In the genomic region with DNA sequence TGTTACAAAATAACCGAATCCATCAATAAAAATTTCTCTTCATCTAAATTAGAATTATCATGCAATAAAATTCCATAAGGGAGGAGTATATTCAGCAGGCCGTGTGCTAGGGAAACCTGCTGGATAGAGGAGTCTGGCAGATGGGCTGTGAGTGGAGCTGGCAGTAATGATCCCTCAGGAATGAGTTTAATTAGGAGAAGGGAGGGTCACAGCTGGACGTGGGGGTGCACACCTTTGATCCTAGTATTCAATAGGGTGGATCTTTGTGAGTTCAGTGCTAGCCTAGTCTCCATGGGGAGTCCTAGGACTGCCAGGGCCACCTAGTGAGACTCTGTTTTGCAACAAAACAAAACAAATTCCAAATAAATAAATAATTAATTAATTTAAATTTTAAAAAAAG, we compare ENCODE assay signal across 22 mouse cellular contexts. TPM values are rescaled to one million over a fixed set of nuclear protein-coding genes. Genes with fewer than 3 reads are reported as not detected.
DNase-seq lines count a peak whose midpoint lies in the region; ATAC-seq and TF ChIP-seq lines count a peak whose summit lies in the region.
"Had no signal": no experiment of that assay in that cellular context is flagged by ENCODE, and none has a peak within 500 bp of the region (broad histone marks: within the 10 kb centered on the region; RNA-seq: fewer than 3 reads in every experiment).

No protein-coding gene starts in this region.

- no peaks in the 10 kb centered on the region for H3K27me3 ChIP-seq in forebrain, embryonic 14.5 days (replicated peaks; ENCODE audit: control insufficient read depth, insufficient read depth, low read length)
- no peaks in the 10 kb centered on the region for H3K27me3 ChIP-seq in forebrain, embryonic 12.5 days
- no peaks in the 10 kb centered on the region for H3K27me3 ChIP-seq in neural tube, embryonic 13.5 days
- no peaks in the 10 kb centered on the region for H3K27me3 ChIP-seq in neural tube, embryonic 15.5 days (replicated peaks)
- H3K27me3 ChIP-seq: embryonic facial prominence, embryonic 13.5 days; forebrain, embryonic 15.5 days; hindbrain, embryonic 13.5 days had no signal

- H3K9ac ChIP-seq in forebrain, embryonic 14.5 days (ENCODE audit: low read length): no peak overlapping the region
- no peak overlapping the region for H3K9ac ChIP-seq in forebrain, embryonic 12.5 days
- H3K9ac ChIP-seq in neural tube, embryonic 13.5 days: no peak overlapping the region
- H3K9ac ChIP-seq in neural tube, embryonic 15.5 days (replicated peaks): no peak overlapping the region
- H3K9ac ChIP-seq: embryonic facial prominence, embryonic 13.5 days; forebrain, embryonic 15.5 days; hindbrain, embryonic 13.5 days had no signal

- H3K4me3 ChIP-seq in forebrain, embryonic 14.5 days (ENCODE audit: low read depth, low read length): no peak overlapping the region
- no peak overlapping the region for H3K4me3 ChIP-seq in forebrain, embryonic 12.5 days (replicated peaks)
- no peak overlapping the region for H3K4me3 ChIP-seq in layer of hippocampus, adult 2 months
- H3K4me3 ChIP-seq in neural tube, embryonic 13.5 days: no peak overlapping the region
- no peak overlapping the region for H3K4me3 ChIP-seq in neural tube, embryonic 15.5 days (replicated peaks)
- H3K4me3 ChIP-seq: embryonic facial prominence, embryonic 13.5 days; forebrain, embryonic 15.5 days; heart, embryonic 10.5 days; hindbrain, embryonic 13.5 days had no signal

- WGBS in forebrain, embryonic 14.5 days: 24% methylated on average over 3 of the region's 3 CpGs
- WGBS in forebrain, embryonic 12.5 days: 34% methylated on average over 3 of the region's 3 CpGs
- 25% methylated on average over 3 of the region's 3 CpGs for WGBS in neural tube, embryonic 13.5 days
- 15% methylated on average over 3 of the region's 3 CpGs for WGBS in neural tube, embryonic 15.5 days

- no peak for ATAC-seq in forebrain, embryonic 14.5 days
- ATAC-seq in forebrain, embryonic 12.5 days (ENCODE audit: low FRiP score): no peak
- ATAC-seq in neural tube, embryonic 13.5 days (ENCODE audit: low read depth): peak; percentile 56
- no peak for ATAC-seq in neural tube, embryonic 15.5 days (ENCODE audit: low FRiP score)
- ATAC-seq: activated CD4-positive, CD25-positive, alpha-beta regulatory T cell, adult 4 months; forebrain, embryonic 15.5 days; Patski had no signal

- H3K9me3 ChIP-seq in forebrain, embryonic 14.5 days (replicated peaks; ENCODE audit: control insufficient read depth, low read length): no peaks in the 10 kb centered on the region
- H3K9me3 ChIP-seq in forebrain, embryonic 12.5 days: no peaks in the 10 kb centered on the region
- peaks cover under 1% of the 10 kb centered on the region; the same call in 1 of the 2 replicates for H3K9me3 ChIP-seq in neural tube, embryonic 13.5 days
- H3K9me3 ChIP-seq in neural tube, embryonic 15.5 days (replicated peaks): no peaks in the 10 kb centered on the region
- H3K9me3 ChIP-seq: embryonic facial prominence, embryonic 13.5 days; forebrain, embryonic 15.5 days; heart, embryonic 10.5 days; hindbrain, embryonic 13.5 days had no signal

- no peaks in the 10 kb centered on the region; the same call in 1 of the 2 replicates for H3K4me1 ChIP-seq in forebrain, embryonic 14.5 days (ENCODE audit: control insufficient read depth, insufficient read depth, low read length)
- peaks cover 7% of the 10 kb centered on the region; the same call in 1 of the 2 replicates for H3K4me1 ChIP-seq in forebrain, embryonic 12.5 days
- H3K4me1 ChIP-seq in neural tube, embryonic 13.5 days (replicated peaks): peaks cover 16% of the 10 kb centered on the region; the same call in 1 of the 2 replicates
- H3K4me1 ChIP-seq in neural tube, embryonic 15.5 days: peaks cover 26% of the 10 kb centered on the region
- H3K4me1 ChIP-seq: embryonic facial prominence, embryonic 13.5 days; forebrain, embryonic 15.5 days had no signal

- peak; percentile 55 for DNase-seq in forebrain, embryonic 14.5 days (ENCODE audit: low spot score)
- no peak for DNase-seq in layer of hippocampus, adult 2 months (ENCODE audit: low spot score in 2 of 2)
- DNase-seq in layer of hippocampus, adult 8-10 months (ENCODE audit: low spot score in 2 of 2): no peak
- no peak for DNase-seq in lung, postnatal 36 days
- DNase-seq: adrenal gland, postnatal 14 days; cerebellum, adult 18-20 months; cerebellum, adult 9-11 months; cerebellum, postnatal 36 days; gastrocnemius, postnatal 10 days; heart, adult 18-20 months; heart, postnatal 10 days; heart, postnatal 4 days had no signal

- H3K4me2 ChIP-seq in forebrain, embryonic 14.5 days (ENCODE audit: low read length): no peak overlapping the region
- no peak overlapping the region for H3K4me2 ChIP-seq in forebrain, embryonic 12.5 days
- no peak overlapping the region for H3K4me2 ChIP-seq in neural tube, embryonic 13.5 days
- no peak overlapping the region for H3K4me2 ChIP-seq in neural tube, embryonic 15.5 days
- H3K4me2 ChIP-seq: embryonic facial prominence, embryonic 13.5 days; forebrain, embryonic 15.5 days; hindbrain, embryonic 13.5 days had no signal

- TF ChIP-seq CTCF in layer of hippocampus, adult 2 months (conservative IDR thresholded peaks at IDR 0.05): no peak

- no peaks in the 10 kb centered on the region for H3K36me3 ChIP-seq in forebrain, embryonic 14.5 days (ENCODE audit: control insufficient read depth, insufficient read depth, low read length)
- no peaks in the 10 kb centered on the region for H3K36me3 ChIP-seq in forebrain, embryonic 12.5 days (replicated peaks)
- no peaks in the 10 kb centered on the region for H3K36me3 ChIP-seq in neural tube, embryonic 13.5 days
- H3K36me3 ChIP-seq in neural tube, embryonic 15.5 days: no peaks in the 10 kb centered on the region
- H3K36me3 ChIP-seq: embryonic facial prominence, embryonic 13.5 days; forebrain, embryonic 15.5 days; heart, embryonic 10.5 days; hindbrain, embryonic 13.5 days had no signal

- no peak overlapping the region for H3K27ac ChIP-seq in forebrain, embryonic 14.5 days (ENCODE audit: low read depth, low read length)
- no peak overlapping the region for H3K27ac ChIP-seq in forebrain, embryonic 12.5 days
- H3K27ac ChIP-seq in layer of hippocampus, adult 2 months: peak overlapping the region; percentile 43
- peak overlapping the region; percentile 49; the same call in 1 of the 2 replicates for H3K27ac ChIP-seq in neural tube, embryonic 13.5 days (replicated peaks)
- no peak overlapping the region for H3K27ac ChIP-seq in neural tube, embryonic 15.5 days (replicated peaks)
- H3K27ac ChIP-seq: embryonic facial prominence, embryonic 13.5 days; forebrain, embryonic 15.5 days; heart, embryonic 10.5 days; hindbrain, embryonic 13.5 days had no signal

RNA-seq across cellular contexts. Expression of a gene that starts 14.4 kb away (rescaled TPM):
- 2.0 and 2.1 TPM in 2 replicates for polyA plus RNA-seq in forebrain, embryonic 14.5 days (2014; fragmentation: Nextera tagmentation; extraction: Ambion mirVana)
- polyA plus RNA-seq in forebrain, embryonic 12.5 days (2016; fragmentation: Nextera tagmentation; extraction: Ambion mirVana): 0.63 and 0.75 TPM in 2 replicates
- 1 to 10 TPM in 1 of 2 experiments, under 1 TPM in 1; 0.52 to 1.7 TPM for total RNA-seq in layer of hippocampus, adult 2 months (2021)
- total RNA-seq in layer of hippocampus, adult 8-10 months (2022): 1 to 10 TPM in 1 of 4 experiments, under 1 TPM in 3; 0.79 to 3.0 (median 0.90) TPM
- polyA plus RNA-seq in neural tube, embryonic 13.5 days (2015; fragmentation: Nextera tagmentation; extraction: Ambion mirVana): 1.4 and 2.6 TPM in 2 replicates
- 1.7 and 2.1 TPM in 2 replicates for polyA plus RNA-seq in neural tube, embryonic 15.5 days (2015; fragmentation: Nextera tagmentation; extraction: Ambion mirVana)
- total RNA-seq: heart, adult 18-20 months; heart, postnatal 4 days had no signal
- polyA plus RNA-seq: activated CD4-positive, CD25-positive, alpha-beta regulatory T cell, adult 4 months; heart, embryonic 14.5 days; Patski had no signal

RNA-seq across cellular contexts. Expression of a gene that starts 24.2 kb away (rescaled TPM):
- not detected in 2 replicates for polyA plus RNA-seq in forebrain, embryonic 14.5 days (2014; fragmentation: Nextera tagmentation; extraction: Ambion mirVana)
- not detected in 2 replicates for polyA plus RNA-seq in forebrain, embryonic 12.5 days (2016; fragmentation: Nextera tagmentation; extraction: Ambion mirVana)
- not detected for total RNA-seq in layer of hippocampus, adult 2 months (2021)
- under 1 TPM in 1 of 4 experiments, not detected in 3; 0.32 TPM for total RNA-seq in layer of hippocampus, adult 8-10 months (2022)
- polyA plus RNA-seq in neural tube, embryonic 13.5 days (2015; fragmentation: Nextera tagmentation; extraction: Ambion mirVana): 0.39 TPM in 1 of 2 replicates, not detected in the other
- 0.18 TPM in 1 of 2 replicates, not detected in the other for polyA plus RNA-seq in neural tube, embryonic 15.5 days (2015; fragmentation: Nextera tagmentation; extraction: Ambion mirVana)
- total RNA-seq: heart, postnatal 10 days; heart, postnatal 4 days had no signal
- polyA plus RNA-seq: activated CD4-positive, CD25-positive, alpha-beta regulatory T cell, adult 4 months; embryonic facial prominence, embryonic 13.5 days; forebrain, embryonic 15.5 days; heart, embryonic 14.5 days; hindbrain, embryonic 13.5 days; Patski had no signal

RNA-seq across cellular contexts. Expression of a gene that starts 51.5 kb away (rescaled TPM):
- polyA plus RNA-seq in forebrain, embryonic 14.5 days (2014; fragmentation: Nextera tagmentation; extraction: Ambion mirVana): 19.3 and 21.0 TPM in 2 replicates
- 20.3 and 24.9 TPM in 2 replicates for polyA plus RNA-seq in forebrain, embryonic 12.5 days (2016; fragmentation: Nextera tagmentation; extraction: Ambion mirVana)
- total RNA-seq in layer of hippocampus, adult 2 months (2021): 100 to 1,000 TPM; 880 to 888 TPM
- total RNA-seq in layer of hippocampus, adult 8-10 months (2022): 100 to 1,000 TPM; 730 to 858 (median 789) TPM
- polyA plus RNA-seq in neural tube, embryonic 13.5 days (2015; fragmentation: Nextera tagmentation; extraction: Ambion mirVana): 23.1 and 23.5 TPM in 2 replicates
- 20.1 and 24.7 TPM in 2 replicates for polyA plus RNA-seq in neural tube, embryonic 15.5 days (2015; fragmentation: Nextera tagmentation; extraction: Ambion mirVana)

RNA-seq across cellular contexts. Expression of a gene that starts 53.0 kb away (rescaled TPM):
- polyA plus RNA-seq in forebrain, embryonic 14.5 days (2014; fragmentation: Nextera tagmentation; extraction: Ambion mirVana): 53.3 and 58.4 TPM in 2 replicates
- polyA plus RNA-seq in forebrain, embryonic 12.5 days (2016; fragmentation: Nextera tagmentation; extraction: Ambion mirVana): 43.5 and 48.4 TPM in 2 replicates
- total RNA-seq in layer of hippocampus, adult 2 months (2021): 10 to 100 TPM; 54.9 to 63.7 TPM
- total RNA-seq in layer of hippocampus, adult 8-10 months (2022): 10 to 100 TPM; 60.3 to 69.1 (median 64.8) TPM
- polyA plus RNA-seq in neural tube, embryonic 13.5 days (2015; fragmentation: Nextera tagmentation; extraction: Ambion mirVana): 58.2 and 60.9 TPM in 2 replicates
- 61.7 and 65.7 TPM in 2 replicates for polyA plus RNA-seq in neural tube, embryonic 15.5 days (2015; fragmentation: Nextera tagmentation; extraction: Ambion mirVana)

Comparison
In these comparisons a context has a peak if more than half of its experiments do, and no peak if none do; other contexts are left out.
1. H3K27ac ChIP-seq: peak in layer of hippocampus, adult 2 months (single experiment) and neural tube, embryonic 13.5 days (single experiment); none in forebrain, embryonic 14.5 days (single experiment), forebrain, embryonic 12.5 days (single experiment) and neural tube, embryonic 15.5 days (single experiment).